In genomic region chr2:152415786-152416185, GRCm38 (mm10) we compare ENCODE assay signal across 12 mouse cellular contexts. TPM values are rescaled to one million over a fixed set of nuclear protein-coding genes. Genes with fewer than 3 reads are reported as not detected.
A peak's percentile ranks its signal among the peaks of the same experiment; 100 is the strongest.
DNase-seq lines count a peak whose midpoint lies in the region; ATAC-seq and TF ChIP-seq lines count a peak whose summit lies in the region.
"Had no signal": no experiment of that assay in that cellular context is flagged by ENCODE, and none has a peak within 500 bp of the region (broad histone marks: within the 10 kb centered on the region; RNA-seq: fewer than 3 reads in every experiment).

No protein-coding gene starts in this region.

- WGBS in heart, embryonic 16.5 days, result 93% methylated on average over 3 of the region's 3 CpGs
- 87% methylated on average over 3 of the region's 3 CpGs for WGBS in embryonic facial prominence, embryonic 15.5 days
- WGBS in intestine, postnatal 0 days, result 91% methylated on average over 3 of the region's 3 CpGs
- 94% methylated on average over 3 of the region's 3 CpGs for WGBS in neural tube, embryonic 12.5 days

- TF ChIP-seq CTCF in intestine, postnatal 0 days (IDR thresholded peaks at IDR 0.05; ENCODE audit: low read depth), result no peak

- DNase-seq in heart, postnatal 25 days (ENCODE audit: low spot score), result no peak
- no peak for DNase-seq in MN1 (ENCODE audit: low spot score)
- DNase-seq in spleen, adult 12 weeks (ENCODE audit: low spot score), result no peak
- no peak for DNase-seq in thymus, postnatal 0 days (ENCODE audit: low spot score)
- DNase-seq: kidney, adult 11 months had no signal

- no peaks in the 10 kb centered on the region for H3K27me3 ChIP-seq in heart, embryonic 16.5 days (ENCODE audit: control insufficient read depth, insufficient read depth, low read length)
- H3K27me3 ChIP-seq in embryonic facial prominence, embryonic 15.5 days, result no peaks in the 10 kb centered on the region
- no peaks in the 10 kb centered on the region for H3K27me3 ChIP-seq in intestine, postnatal 0 days (replicated peaks; ENCODE audit: control insufficient read depth, insufficient read depth, low read length)
- H3K27me3 ChIP-seq in neural tube, embryonic 12.5 days (replicated peaks), result no peaks in the 10 kb centered on the region

- intact Hi-C loops in heart, postnatal 25 days (cut with DNase I), result loop anchor here (2.0 kb wide), 2 partner anchors 17 to 19 kb away; partner anchors contain the start of gene Sox12

- no peak for ATAC-seq in heart, embryonic 16.5 days (replicated peaks; ENCODE audit: extremely low read depth, insufficient read depth, low FRiP score)
- ATAC-seq in embryonic facial prominence, embryonic 15.5 days (ENCODE audit: insufficient number of reproducible peaks, low FRiP score, low TSS enrichment, low read depth), result no peak
- no peak for ATAC-seq in intestine, postnatal 0 days
- no peak for ATAC-seq in neural tube, embryonic 12.5 days (ENCODE audit: low FRiP score, low read depth)

- H3K36me3 ChIP-seq in heart, embryonic 16.5 days (ENCODE audit: control insufficient read depth, insufficient read depth), result 0 out of 2 replicates have a peak, but pooled peaks cover 2% of the 10 kb centered on the region
- H3K36me3 ChIP-seq in embryonic facial prominence, embryonic 15.5 days, result no peaks in the 10 kb centered on the region
- H3K36me3 ChIP-seq in intestine, postnatal 0 days (ENCODE audit: control insufficient read depth, insufficient read depth), result no peaks in the 10 kb centered on the region
- H3K36me3 ChIP-seq in neural tube, embryonic 12.5 days, result no peaks in the 10 kb centered on the region

- peaks cover 18% of the 10 kb centered on the region for H3K4me1 ChIP-seq in heart, embryonic 16.5 days (ENCODE audit: control insufficient read depth, insufficient read depth, low read length)
- peaks cover 26% of the 10 kb centered on the region for H3K4me1 ChIP-seq in embryonic facial prominence, embryonic 15.5 days
- no peaks in the 10 kb centered on the region; the same call in 1 of the 2 replicates for H3K4me1 ChIP-seq in intestine, postnatal 0 days (replicated peaks; ENCODE audit: control insufficient read depth, insufficient read depth, low read length)
- H3K4me1 ChIP-seq in neural tube, embryonic 12.5 days, result peaks cover 24% of the 10 kb centered on the region

- H3K9ac ChIP-seq in heart, embryonic 16.5 days (ENCODE audit: low read length), result no peak overlapping the region
- H3K9ac ChIP-seq in embryonic facial prominence, embryonic 15.5 days, result no peak overlapping the region
- no peak overlapping the region for H3K9ac ChIP-seq in intestine, postnatal 0 days (ENCODE audit: low read depth, low read length)
- no peak overlapping the region for H3K9ac ChIP-seq in neural tube, embryonic 12.5 days

- peaks cover 6% of the 10 kb centered on the region; the same call in 1 of the 2 replicates for H3K9me3 ChIP-seq in heart, embryonic 16.5 days (replicated peaks; ENCODE audit: control insufficient read depth, low read length)
- H3K9me3 ChIP-seq in embryonic facial prominence, embryonic 15.5 days (replicated peaks), result 0 out of 2 replicates have a peak, but pooled peaks cover 5% of the 10 kb centered on the region
- no peaks in the 10 kb centered on the region; the same call in 1 of the 2 replicates for H3K9me3 ChIP-seq in intestine, postnatal 0 days (ENCODE audit: control insufficient read depth)
- H3K9me3 ChIP-seq in neural tube, embryonic 12.5 days, result no peaks in the 10 kb centered on the region

- peak overlapping the region; percentile 72; the same call in 1 of the 2 replicates for H3K4me3 ChIP-seq in heart, embryonic 16.5 days (ENCODE audit: low read length)
- H3K4me3 ChIP-seq in embryonic facial prominence, embryonic 15.5 days (replicated peaks), result peak overlapping the region; percentile 63; the same call in 1 of the 2 replicates
- no peak overlapping the region for H3K4me3 ChIP-seq in intestine, postnatal 0 days (ENCODE audit: low read depth, low read length)
- H3K4me3 ChIP-seq in neural tube, embryonic 12.5 days, result no peak overlapping the region

- H3K4me2 ChIP-seq in heart, embryonic 16.5 days (ENCODE audit: low read depth, low read length), result peak overlapping the region; percentile 88
- H3K4me2 ChIP-seq in embryonic facial prominence, embryonic 15.5 days (replicated peaks), result peak overlapping the region; percentile 81
- 0 out of 2 replicates have a peak overlapping the region, but pooled peaks have one; percentile 86 for H3K4me2 ChIP-seq in intestine, postnatal 0 days (replicated peaks; ENCODE audit: low read depth)
- peak overlapping the region; percentile 94 for H3K4me2 ChIP-seq in neural tube, embryonic 12.5 days (replicated peaks)

- H3K27ac ChIP-seq in heart, embryonic 16.5 days (ENCODE audit: low read length), result peak overlapping the region; percentile 99
- peak overlapping the region; percentile 98 for H3K27ac ChIP-seq in embryonic facial prominence, embryonic 15.5 days (replicated peaks)
- 0 out of 2 replicates have a peak overlapping the region, but pooled peaks have one; percentile 94 for H3K27ac ChIP-seq in intestine, postnatal 0 days (ENCODE audit: low read depth, low read length)
- H3K27ac ChIP-seq in neural tube, embryonic 12.5 days, result no peak overlapping the region
- H3K27ac ChIP-seq: macrophage had no signal

RNA-seq across cellular contexts. Expression of gene 6820408C15Rik, which starts 0.4 kb away (rescaled TPM):
- polyA plus RNA-seq in heart, embryonic 16.5 days (2015; fragmentation: Nextera tagmentation; extraction: Ambion mirVana), result 3.5 TPM in 2 replicates
- 1 to 10 TPM; 2.8 to 3.0 TPM for total RNA-seq in heart, postnatal 25 days (2021)
- 9.4 and 15.2 TPM in 2 replicates for polyA plus RNA-seq in embryonic facial prominence, embryonic 15.5 days (2015; fragmentation: Nextera tagmentation; extraction: Ambion mirVana)
- polyA plus RNA-seq in intestine, postnatal 0 days (2015; fragmentation: Nextera tagmentation; extraction: Ambion mirVana), result 0.34 and 0.37 TPM in 2 replicates
- polyA plus RNA-seq in neural tube, embryonic 12.5 days (2016; fragmentation: Nextera tagmentation; extraction: Ambion mirVana), result 0.53 and 0.61 TPM in 2 replicates
- polyA plus RNA-seq in thymus, postnatal 0 days (2015; fragmentation: Nextera tagmentation; extraction: Ambion mirVana), result 0.51 and 0.64 TPM in 2 replicates
- polyA plus RNA-seq: macrophage had no signal

RNA-seq across cellular contexts. Expression of gene Zcchc3, which starts 1.0 kb away (rescaled TPM):
- 24.3 and 26.0 TPM in 2 replicates for polyA plus RNA-seq in heart, embryonic 16.5 days (2015; fragmentation: Nextera tagmentation; extraction: Ambion mirVana)
- 10 to 100 TPM in 1 of 2 experiments, 1 to 10 TPM in 1; 9.7 to 10.1 TPM for total RNA-seq in heart, postnatal 25 days (2021)
- 37.5 and 40.1 TPM in 2 replicates for polyA plus RNA-seq in embryonic facial prominence, embryonic 15.5 days (2015; fragmentation: Nextera tagmentation; extraction: Ambion mirVana)
- polyA plus RNA-seq in intestine, postnatal 0 days (2015; fragmentation: Nextera tagmentation; extraction: Ambion mirVana), result 15.7 and 18.1 TPM in 2 replicates
- 47.9 and 49.8 TPM in 2 replicates for polyA plus RNA-seq in neural tube, embryonic 12.5 days (2016; fragmentation: Nextera tagmentation; extraction: Ambion mirVana)
- 7.2 and 7.4 TPM in 2 replicates for polyA plus RNA-seq in thymus, postnatal 0 days (2015; fragmentation: Nextera tagmentation; extraction: Ambion mirVana)

RNA-seq across cellular contexts. Expression of gene Sox12, which starts 17.9 kb away (rescaled TPM):
- polyA plus RNA-seq in heart, embryonic 16.5 days (2015; fragmentation: Nextera tagmentation; extraction: Ambion mirVana), result 5.4 and 7.3 TPM in 2 replicates
- total RNA-seq in heart, postnatal 25 days (2021), result 1 to 10 TPM; 9.5 to 9.7 TPM
- 7.7 and 7.9 TPM in 2 replicates for polyA plus RNA-seq in embryonic facial prominence, embryonic 15.5 days (2015; fragmentation: Nextera tagmentation; extraction: Ambion mirVana)
- 2.8 and 3.1 TPM in 2 replicates for polyA plus RNA-seq in intestine, postnatal 0 days (2015; fragmentation: Nextera tagmentation; extraction: Ambion mirVana)
- polyA plus RNA-seq in neural tube, embryonic 12.5 days (2016; fragmentation: Nextera tagmentation; extraction: Ambion mirVana), result 18.5 and 18.9 TPM in 2 replicates
- polyA plus RNA-seq in thymus, postnatal 0 days (2015; fragmentation: Nextera tagmentation; extraction: Ambion mirVana), result 0.91 and 1.2 TPM in 2 replicates

RNA-seq across cellular contexts. Expression of gene Nrsn2, which starts 39.3 kb away (rescaled TPM):
- polyA plus RNA-seq in heart, embryonic 16.5 days (2015; fragmentation: Nextera tagmentation; extraction: Ambion mirVana), result 1.2 and 1.3 TPM in 2 replicates
- not detected for total RNA-seq in heart, postnatal 25 days (2021)
- 1.0 and 1.3 TPM in 2 replicates for polyA plus RNA-seq in embryonic facial prominence, embryonic 15.5 days (2015; fragmentation: Nextera tagmentation; extraction: Ambion mirVana)
- polyA plus RNA-seq in intestine, postnatal 0 days (2015; fragmentation: Nextera tagmentation; extraction: Ambion mirVana), result 4.1 and 4.7 TPM in 2 replicates
- 14.7 and 16.5 TPM in 2 replicates for polyA plus RNA-seq in neural tube, embryonic 12.5 days (2016; fragmentation: Nextera tagmentation; extraction: Ambion mirVana)
- polyA plus RNA-seq in thymus, postnatal 0 days (2015; fragmentation: Nextera tagmentation; extraction: Ambion mirVana), result not detected in 2 replicates
- polyA plus RNA-seq: macrophage had no signal

RNA-seq across cellular contexts. Expression of gene Defb23, which starts 48.6 kb away (rescaled TPM):
- polyA plus RNA-seq in heart, embryonic 16.5 days (2015; fragmentation: Nextera tagmentation; extraction: Ambion mirVana), result not detected in 2 replicates
- total RNA-seq in heart, postnatal 25 days (2021), result not detected
- not detected in 2 replicates for polyA plus RNA-seq in embryonic facial prominence, embryonic 15.5 days (2015; fragmentation: Nextera tagmentation; extraction: Ambion mirVana)
- polyA plus RNA-seq in intestine, postnatal 0 days (2015; fragmentation: Nextera tagmentation; extraction: Ambion mirVana), result not detected in 2 replicates
- polyA plus RNA-seq in neural tube, embryonic 12.5 days (2016; fragmentation: Nextera tagmentation; extraction: Ambion mirVana), result not detected in 2 replicates
- polyA plus RNA-seq in thymus, postnatal 0 days (2015; fragmentation: Nextera tagmentation; extraction: Ambion mirVana), result 0.23 and 0.28 TPM in 2 replicates
- total RNA-seq: adrenal gland, postnatal 4 days; ES-E14 had no signal
- polyA plus RNA-seq: macrophage had no signal

Comparison
In these comparisons a context has a peak if more than half of its experiments do, and no peak if none do; other contexts are left out.
1. H3K4me3 ChIP-seq: peak in heart, embryonic 16.5 days (single experiment) and embryonic facial prominence, embryonic 15.5 days (single experiment); none in intestine, postnatal 0 days (single experiment) and neural tube, embryonic 12.5 days (single experiment).
2. Peak in every context shown above with its lines, with median percentiles within 50 percentile points of each other: H3K4me2 ChIP-seq.